Mouse (Mus musculus) neural tube, embryonic 12.5 days (tissue): ENCODE measurements around the gene Akap2. TPM values are rescaled to one million over a fixed set of nuclear protein-coding genes. Genes with fewer than 3 reads are reported as not detected.

ENCODE experiments used
- ATAC-seq: fragments of 200-750 bp; cut with Nextera tagmentation; 2 replicates; pipeline ENCODE4 v1.8.0; 2017; ENCODE audit warnings: low read depth, mild to moderate bottlenecking, moderate TSS enrichment, moderate library complexity; ENCODE audit not compliant: low FRiP score
- H3K27ac ChIP-seq: fragments of 300-500 bp; sonication (generic); 2 replicates; pipeline ENCODE4 v1.5.1; 2016
- H3K27me3 ChIP-seq: fragments of 300-500 bp; sonication (generic); replicated peaks from 2 replicates; pipeline ENCODE4 v1.6.1; 2016; ENCODE audit warnings: mild to moderate bottlenecking
- H3K36me3 ChIP-seq: fragments of 300-500 bp; sonication (generic); 2 replicates; pipeline ENCODE4 v1.6.1; 2016; ENCODE audit warnings: mild to moderate bottlenecking
- H3K4me1 ChIP-seq: fragments of 300-500 bp; sonication (generic); 2 replicates; pipeline ENCODE4 v1.6.1; 2016
- H3K4me2 ChIP-seq: fragments of 300-500 bp; sonication (generic); replicated peaks from 2 replicates; pipeline ENCODE4 v1.6.1; 2016; ENCODE audit warnings: mild to moderate bottlenecking
- H3K4me3 ChIP-seq: fragments of 300-500 bp; sonication (generic); 2 replicates; pipeline ENCODE4 v1.5.1; 2016
- H3K9ac ChIP-seq: fragments of 300-500 bp; sonication (generic); 2 replicates; pipeline ENCODE4 v1.6.1; 2016; ENCODE audit warnings: mild to moderate bottlenecking
- H3K9me3 ChIP-seq: fragments of 300-500 bp; sonication (generic); 2 replicates; pipeline ENCODE4 v1.6.1; 2016; ENCODE audit warnings: mild to moderate bottlenecking
- WGBS: fragments of 180-500 bp; shearing (Covaris S2); methylation state at CpG from one replicate; pipeline ENCODE4 v1.1.7; 2016; 5-methylcytosine and 5-hydroxymethylcytosine counted together
- polyA plus RNA-seq: library from polyadenylated mRNA; unstranded; fragments of >200 nt; fragmentation: Nextera tagmentation; extraction: Ambion mirVana; gene quantifications from 2 replicates; pipeline ENCODE4 v1.2.1, GENCODE M21; 2016

Akap2 gene
- polyA plus RNA-seq, 1 experiment from 2014 or later: 28.9 TPM

DNA sequence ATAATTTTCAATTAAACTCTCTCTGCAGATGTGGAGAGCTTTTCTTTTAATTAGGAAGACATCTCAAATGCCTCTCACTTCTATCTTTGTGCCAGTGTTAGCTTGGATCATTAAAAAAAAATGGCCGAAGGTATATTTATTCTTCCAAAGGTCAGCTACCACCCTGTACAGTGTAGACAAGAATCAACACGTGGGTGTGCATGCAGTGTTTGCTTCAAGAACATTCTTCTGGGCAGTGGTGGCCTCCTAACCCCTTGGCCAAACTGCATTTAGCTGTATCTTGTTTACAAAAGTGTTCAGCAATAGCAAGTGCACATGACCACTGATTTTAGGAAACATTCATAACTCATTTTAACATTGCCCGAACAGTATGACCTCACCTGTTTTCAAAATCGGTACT, 92.0 kb downstream of the Akap2 start:
- ATAC-seq: no peak
- 90% methylated on average over 4 of the region's 4 CpGs for WGBS
- no peaks in the 10 kb centered on the region for H3K36me3 ChIP-seq
- no peak overlapping the region for H3K4me2 ChIP-seq
- H3K9me3 ChIP-seq: no peaks in the 10 kb centered on the region
- H3K27ac ChIP-seq: no peak overlapping the region
- H3K27me3 ChIP-seq: no peaks in the 10 kb centered on the region
- H3K4me3 ChIP-seq: no peak overlapping the region
- 0 out of 2 replicates have a peak, but pooled peaks cover 3% of the 10 kb centered on the region for H3K4me1 ChIP-seq
- no peak overlapping the region for H3K9ac ChIP-seq

GRCm38 (mm10) chr4:57812075-57812474, 94.6 kb downstream of the Akap2 start:
- no peaks in the 10 kb centered on the region for H3K36me3 ChIP-seq
- H3K9me3 ChIP-seq: no peaks in the 10 kb centered on the region
- 0 out of 2 replicates have a peak, but pooled peaks cover 3% of the 10 kb centered on the region for H3K4me1 ChIP-seq
- H3K27me3 ChIP-seq: no peaks in the 10 kb centered on the region
- 75% methylated on average over 1 of the region's 1 CpGs for WGBS
- no peak overlapping the region for H3K9ac ChIP-seq
- no peak overlapping the region for H3K4me2 ChIP-seq
- no peak overlapping the region for H3K27ac ChIP-seq
- H3K4me3 ChIP-seq: no peak overlapping the region
- no peak for ATAC-seq

DNA sequence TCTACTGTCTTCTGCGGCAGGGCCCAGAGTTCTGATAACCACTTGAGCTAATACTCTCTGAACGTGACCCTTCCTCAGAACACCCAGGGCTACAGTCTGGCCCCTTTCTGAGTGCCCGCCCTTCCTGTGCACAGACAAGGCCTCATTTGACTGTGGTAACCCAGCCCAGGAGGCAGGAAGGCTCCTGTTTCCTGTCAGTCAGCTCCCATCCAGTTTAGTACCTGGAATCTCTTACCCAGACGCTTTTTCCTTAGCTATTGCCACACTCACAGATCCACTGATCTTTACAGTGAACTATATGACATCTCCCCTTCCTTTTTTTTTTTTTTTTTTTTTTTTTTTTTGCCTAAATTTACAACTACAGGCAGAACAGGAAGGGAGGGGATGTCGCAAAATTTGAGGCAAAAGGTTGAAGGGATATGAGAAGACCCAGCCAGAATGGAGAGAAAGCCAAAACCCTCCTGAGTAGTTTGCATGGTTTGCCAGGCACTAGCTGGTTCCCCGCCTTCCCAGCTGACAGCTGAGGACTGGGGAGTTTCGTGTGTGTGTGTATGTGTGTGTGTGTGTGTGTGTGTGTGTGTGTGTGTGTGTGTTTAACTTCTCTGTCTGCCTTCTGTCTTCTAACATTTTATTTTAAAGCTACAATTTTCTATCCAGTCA, 95.6 kb downstream of the Akap2 start:
- 55% methylated on average over 7 of the region's 7 CpGs for WGBS
- Histone ChIP-seq H3K4me1 (0 out of 2 replicates have a peak, but pooled peaks cover 3% of the 10 kb centered on the region), H3K9me3 (0 out of 2 replicates have a peak, but pooled peaks cover 5% of the 10 kb centered on the region), H3K4me2 (no peak overlapping the region), H3K36me3 (no peaks in the 10 kb centered on the region), H3K4me3 (no peak overlapping the region), H3K27me3 (no peaks in the 10 kb centered on the region), H3K27ac (no peak overlapping the region), H3K9ac (no peak overlapping the region)
- no peak for ATAC-seq

- no peak overlapping the region for H3K9ac ChIP-seq
- H3K4me3 ChIP-seq: no peak overlapping the region
- H3K27ac ChIP-seq: no peak overlapping the region
- no peaks in the 10 kb centered on the region for H3K36me3 ChIP-seq
- no peak for ATAC-seq
- H3K27me3 ChIP-seq: no peaks in the 10 kb centered on the region
- 96% methylated on average over 4 of the region's 4 CpGs for WGBS
- H3K9me3 ChIP-seq: 0 out of 2 replicates have a peak, but pooled peaks cover 5% of the 10 kb centered on the region
- 0 out of 2 replicates have a peak, but pooled peaks cover 3% of the 10 kb centered on the region for H3K4me1 ChIP-seq
- no peak overlapping the region for H3K4me2 ChIP-seq
Measured at GRCm38 (mm10) chr4:57813576-57813945, 96.1 kb downstream of the Akap2 start.

GRCm38 (mm10) chr4:57815355-57815754, 97.9 kb downstream of the Akap2 start:
- Histone ChIP-seq H3K36me3 (no peaks in the 10 kb centered on the region), H3K4me1 (peaks cover 3% of the 10 kb centered on the region; the same call in 1 of the 2 replicates), H3K9me3 (0 out of 2 replicates have a peak, but pooled peaks cover 5% of the 10 kb centered on the region), H3K27me3 (no peaks in the 10 kb centered on the region), H3K4me3 (no peak overlapping the region), H3K27ac (no peak overlapping the region), H3K4me2 (no peak overlapping the region), H3K9ac (no peak overlapping the region)
- WGBS: 80% methylated on average over 2 of the region's 2 CpGs
- no peak for ATAC-seq

- H3K27ac ChIP-seq: no peak overlapping the region
- H3K4me1 ChIP-seq: peaks cover 3% of the 10 kb centered on the region; the same call in 1 of the 2 replicates
- 92% methylated on average over 8 of the region's 8 CpGs for WGBS
- no peaks in the 10 kb centered on the region for H3K27me3 ChIP-seq
- no peak overlapping the region for H3K4me3 ChIP-seq
- no peak for ATAC-seq
- H3K9ac ChIP-seq: no peak overlapping the region
- 0 out of 2 replicates have a peak, but pooled peaks cover 5% of the 10 kb centered on the region for H3K9me3 ChIP-seq
- H3K36me3 ChIP-seq: no peaks in the 10 kb centered on the region
- no peak overlapping the region for H3K4me2 ChIP-seq
Measured at GRCm38 (mm10) chr4:57816146-57816545, 98.7 kb downstream of the Akap2 start.

GRCm38 (mm10) chr4:57820839-57821374, 103.5 kb downstream of the Akap2 start:
- no peaks in the 10 kb centered on the region for H3K36me3 ChIP-seq
- H3K27ac ChIP-seq: no peak overlapping the region
- no peak overlapping the region for H3K4me2 ChIP-seq
- H3K9me3 ChIP-seq: 0 out of 2 replicates have a peak, but pooled peaks cover 5% of the 10 kb centered on the region
- no peak overlapping the region for H3K4me3 ChIP-seq
- WGBS: 89% methylated on average over 24 of the region's 24 CpGs
- no peak overlapping the region for H3K9ac ChIP-seq
- no peaks in the 10 kb centered on the region for H3K27me3 ChIP-seq
- no peak for ATAC-seq
- peaks cover 34% of the 10 kb centered on the region for H3K4me1 ChIP-seq

GRCm38 (mm10) chr4:57821556-57822356, 104.3 kb downstream of the Akap2 start:
- Histone ChIP-seq H3K9me3 (0 out of 2 replicates have a peak, but pooled peaks cover 5% of the 10 kb centered on the region), H3K4me1 (peaks cover 34% of the 10 kb centered on the region), H3K9ac (no peak overlapping the region; the same call in 1 of the 2 replicates), H3K36me3 (no peaks in the 10 kb centered on the region), H3K4me2 (peak overlapping the region; percentile 46), H3K27me3 (no peaks in the 10 kb centered on the region), H3K4me3 (no peak overlapping the region), H3K27ac (0 out of 2 replicates have a peak overlapping the region, but pooled peaks have one; percentile 33)
- 7% methylated on average over 11 of the region's 11 CpGs for WGBS
- peak; percentile 68 for ATAC-seq

GRCm38 (mm10) chr4:57822641-57823040, 105.2 kb downstream of the Akap2 start:
- peaks cover 34% of the 10 kb centered on the region for H3K4me1 ChIP-seq
- no peak overlapping the region for H3K9ac ChIP-seq
- 88% methylated on average over 5 of the region's 5 CpGs for WGBS
- H3K4me2 ChIP-seq: no peak overlapping the region
- H3K27me3 ChIP-seq: no peaks in the 10 kb centered on the region
- H3K9me3 ChIP-seq: 0 out of 2 replicates have a peak, but pooled peaks cover under 1% of the 10 kb centered on the region
- ATAC-seq: no peak
- H3K4me3 ChIP-seq: no peak overlapping the region
- no peak overlapping the region for H3K27ac ChIP-seq
- no peaks in the 10 kb centered on the region for H3K36me3 ChIP-seq

- Histone ChIP-seq H3K4me2 (peak overlapping the region; percentile 16; the same call in 1 of the 2 replicates), H3K36me3 (no peaks in the 10 kb centered on the region), H3K9me3 (no peaks in the 10 kb centered on the region), H3K4me1 (peaks cover 34% of the 10 kb centered on the region), H3K9ac (no peak overlapping the region), H3K4me3 (no peak overlapping the region), H3K27me3 (no peaks in the 10 kb centered on the region), H3K27ac (no peak overlapping the region; the same call in 1 of the 2 replicates)
- ATAC-seq: peak; percentile 63
- 18% methylated on average over 8 of the region's 8 CpGs for WGBS
Measured at GRCm38 (mm10) chr4:57824626-57825240, 107.3 kb downstream of the Akap2 start.

DNA sequence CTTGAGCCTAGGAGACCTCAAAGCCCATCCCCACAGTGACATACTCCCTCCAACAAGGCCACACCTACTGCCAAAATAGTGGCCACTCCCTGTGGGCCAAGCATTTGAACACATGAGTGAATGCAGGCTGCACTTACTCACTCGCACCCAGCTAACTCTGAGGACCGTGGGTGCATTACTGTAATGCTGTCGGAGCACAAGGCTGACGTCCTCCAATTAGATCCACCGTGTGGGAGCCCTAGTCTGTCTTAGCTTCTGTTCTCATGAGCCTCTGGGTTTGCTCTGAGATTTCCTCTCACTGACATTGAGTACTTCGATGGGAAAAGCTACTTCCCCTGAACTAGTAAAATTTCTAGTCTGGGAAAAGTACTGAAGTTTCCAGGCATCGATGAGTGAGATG, 108.8 kb downstream of the Akap2 start:
- 88% methylated on average over 7 of the region's 7 CpGs for WGBS
- Histone ChIP-seq H3K4me1 (peaks cover 34% of the 10 kb centered on the region), H3K27ac (no peak overlapping the region), H3K9ac (no peak overlapping the region), H3K27me3 (no peaks in the 10 kb centered on the region), H3K36me3 (no peaks in the 10 kb centered on the region), H3K9me3 (no peaks in the 10 kb centered on the region), H3K4me2 (no peak overlapping the region), H3K4me3 (no peak overlapping the region)
- ATAC-seq: no peak

GRCm38 (mm10) chr4:57829131-57829530, 111.7 kb downstream of the Akap2 start:
- ATAC-seq: no peak
- Histone ChIP-seq H3K36me3 (no peaks in the 10 kb centered on the region), H3K9me3 (no peaks in the 10 kb centered on the region), H3K9ac (no peak overlapping the region), H3K27ac (no peak overlapping the region), H3K27me3 (no peaks in the 10 kb centered on the region), H3K4me1 (peaks cover 27% of the 10 kb centered on the region), H3K4me2 (no peak overlapping the region), H3K4me3 (no peak overlapping the region)
- WGBS: 72% methylated on average over 9 of the region's 9 CpGs
